Mouse (Mus musculus): ENCODE data around the gene Klhl31.

Gene Klhl31

GRCm38 (mm10) chr9:77695586-77695985 is 59.3 kb downstream of the Klhl31 start:
- DNase-seq (ENCODE audit: inconsistent age in 2 of 2, low spot score in 1 of 2): no peak

- DNase-seq (ENCODE audit: inconsistent age in 2 of 2, low spot score in 1 of 2): no peak
These were observed 67.2 kb downstream of the Klhl31 start for GRCm38 (mm10) chr9:77703476-77703875.

- no peak for DNase-seq (ENCODE audit: inconsistent age in 2 of 2, low spot score in 1 of 2)
These were observed 67.8 kb downstream of the Klhl31 start for GRCm38 (mm10) chr9:77704108-77704507.

GRCm38 (mm10) chr9:77706515-77706914 is 70.2 kb downstream of the Klhl31 start:
- DNase-seq (ENCODE audit: inconsistent age in 2 of 2, low spot score in 1 of 2): no peak

- DNase-seq (ENCODE audit: inconsistent age in 2 of 2, low spot score in 1 of 2): no peak
These were observed 71.3 kb downstream of the Klhl31 start for GRCm38 (mm10) chr9:77707433-77708139.

GRCm38 (mm10) chr9:77708950-77709349 is 72.7 kb downstream of the Klhl31 start:
- DNase-seq (ENCODE audit: inconsistent age in 2 of 2, low spot score in 1 of 2): no peak

Measured in adrenal gland, adult (tissue).